Mouse (Mus musculus) erythroblast, embryonic 14.5 days (primary cell): ENCODE data around the gene Gm20906. TPM values are rescaled to one million over a fixed set of nuclear protein-coding genes. Genes with fewer than 3 reads are reported as not detected.
"Not testable (repeated sequence)": the region's sequence is repeated elsewhere in the genome, so short reads cannot be mapped to it uniquely, and the experiment has no call there.

Experiments used
- H3K27me3 ChIP-seq: 2 replicates; pipeline ENCODE4 v1.6.1; 2012; ENCODE audit warnings: inconsistent platforms; ENCODE audit not compliant: control insufficient read depth
- H3K36me3 ChIP-seq: 2 replicates; pipeline ENCODE4 v1.6.1; 2012; ENCODE audit warnings: mild to moderate bottlenecking, inconsistent platforms; ENCODE audit not compliant: control insufficient read depth
- H3K4me1 ChIP-seq: 2 replicates; pipeline ENCODE4 v1.6.1; 2012; ENCODE audit warnings: inconsistent platforms; ENCODE audit not compliant: control insufficient read depth
- H3K4me3 ChIP-seq: replicated peaks from 2 replicates; pipeline ENCODE3; 2012; ENCODE audit warnings: moderate library complexity, mild to moderate bottlenecking, inconsistent platforms
- H3K9me3 ChIP-seq: 2 replicates; pipeline ENCODE4 v1.6.1; 2012; ENCODE audit warnings: low read length, inconsistent platforms, mixed read lengths; ENCODE audit not compliant: control insufficient read depth
- polyA plus RNA-seq: library from polyadenylated mRNA; stranded (reverse); fragments of >175 nt; gene quantifications from 2 replicates; pipeline ENCODE4 v1.2.3, GENCODE M21; 2012

The Gm20906 gene
- polyA plus RNA-seq = not detected in 2 replicates

GRCm38 (mm10) chrY:87550666-87551065 lies at the start of gene Gm20906:
TSS of gene Gm20906 (plus strand) at chrY:87550966.
- H3K9me3 ChIP-seq, H3K4me1 ChIP-seq, H3K36me3 ChIP-seq, H3K27me3 ChIP-seq, H3K4me3 ChIP-seq: not testable (repeated sequence)
